Mouse (Mus musculus): Measurements from ENCODE around the gene Tpst1.

DNA sequence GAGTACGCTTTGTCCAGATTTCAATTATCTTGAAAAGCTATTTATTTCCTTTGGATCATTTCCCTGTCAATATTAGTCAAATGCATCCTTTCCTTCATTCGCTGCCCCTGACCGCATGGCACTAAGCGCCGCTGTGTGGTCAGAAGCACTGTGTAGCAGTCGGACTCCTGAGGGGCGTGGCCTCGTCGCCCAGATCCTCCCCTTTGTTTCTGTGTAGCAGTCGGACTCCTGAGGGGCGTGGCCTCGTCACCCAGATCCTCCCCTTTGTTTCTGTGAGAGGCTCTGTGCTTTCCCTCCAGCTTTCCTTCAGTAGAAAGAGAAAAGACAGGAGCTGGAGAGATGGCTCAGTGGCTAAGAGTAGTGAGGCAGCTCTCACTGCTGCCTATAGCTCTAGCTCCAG, 23.6 kb downstream of the Tpst1 start:
- TF ChIP-seq CTCF (IDR thresholded peaks at IDR 0.05; ENCODE audit: control insufficient read depth, insufficient read depth, low read length) (no peak), POLR2A (IDR thresholded peaks at IDR 0.05; ENCODE audit: borderline replicate concordance, control insufficient read depth, low read depth, low read length) (no peak)
